Mouse (Mus musculus): ENCODE data around the gene Gdf15.

GRCm38 (mm10) chr8:70605871-70606779, 26.1 kb downstream of the Gdf15 start:
- no peak for TF ChIP-seq CTCF (IDR thresholded peaks at IDR 0.05)
- no peak for TF ChIP-seq EP300 (IDR thresholded peaks at IDR 0.05)

Measured in lung, postnatal 0 days (tissue).